Mouse (Mus musculus) 3T3-L1 (cell line): ENCODE data around the gene 1700011M02Rik.
"Not testable (repeated sequence)": the region's sequence is repeated elsewhere in the genome, so short reads cannot be mapped to it uniquely, and the experiment has no call there.

ENCODE experiments used
- DNase-seq: peaks from one replicate; pipeline ENCODE4 v3.0.0-alpha.2; 2015; ENCODE audit warnings: low read depth, low spot score

1700011M02Rik gene

GRCm38 (mm10) chrX:102908587-102908986 lies at the start of gene 1700011M02Rik, which contains the start of gene Dmrtc1a:
Gene 1700011M02Rik, plus strand, starts transcription at chrX:102908905.
Gene Dmrtc1a, minus strand, starts transcription at chrX:102908687.
- DNase-seq, result not testable (repeated sequence)

GRCm38 (mm10) chrX:102867871-102868270 lies 40.8 kb upstream of the 1700011M02Rik start, which contains the start of gene 1700031F05Rik:
Gene 1700031F05Rik, minus strand, starts transcription at chrX:102867971.
- no peak for DNase-seq

- DNase-seq, result not testable (repeated sequence)
These were observed 6.1 kb downstream of the 1700011M02Rik start for GRCm38 (mm10) chrX:102914823-102915222.

- peak; percentile 33 for DNase-seq
These were observed 18.0 kb downstream of the 1700011M02Rik start for GRCm38 (mm10) chrX:102926707-102927106.

DNA sequence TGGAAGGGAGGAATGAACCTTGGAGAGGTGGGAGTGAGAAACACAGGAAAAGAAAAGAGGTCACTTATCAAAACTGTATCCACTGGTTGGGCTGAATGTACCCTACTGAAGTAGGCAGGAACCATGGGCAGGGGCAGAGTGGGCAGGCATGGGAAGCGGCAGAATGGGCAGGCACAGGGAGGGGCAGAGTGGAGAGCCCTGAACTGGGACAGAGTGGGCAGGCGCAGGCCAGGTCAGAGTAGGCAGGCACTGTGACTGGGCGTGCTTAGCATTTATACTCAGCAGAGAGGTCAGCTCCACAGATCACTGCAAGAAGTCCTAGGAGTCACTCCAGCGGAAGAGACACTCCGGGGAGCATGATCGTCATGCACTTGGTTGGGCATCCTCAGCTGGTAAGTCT lies 19.4 kb downstream of the 1700011M02Rik start, which contains the start of gene 1700018G05Rik:
1700018G05Rik (plus strand) TSS at position 301 of the 400 bp plus-strand sequence.
- not testable (repeated sequence) for DNase-seq

DNA sequence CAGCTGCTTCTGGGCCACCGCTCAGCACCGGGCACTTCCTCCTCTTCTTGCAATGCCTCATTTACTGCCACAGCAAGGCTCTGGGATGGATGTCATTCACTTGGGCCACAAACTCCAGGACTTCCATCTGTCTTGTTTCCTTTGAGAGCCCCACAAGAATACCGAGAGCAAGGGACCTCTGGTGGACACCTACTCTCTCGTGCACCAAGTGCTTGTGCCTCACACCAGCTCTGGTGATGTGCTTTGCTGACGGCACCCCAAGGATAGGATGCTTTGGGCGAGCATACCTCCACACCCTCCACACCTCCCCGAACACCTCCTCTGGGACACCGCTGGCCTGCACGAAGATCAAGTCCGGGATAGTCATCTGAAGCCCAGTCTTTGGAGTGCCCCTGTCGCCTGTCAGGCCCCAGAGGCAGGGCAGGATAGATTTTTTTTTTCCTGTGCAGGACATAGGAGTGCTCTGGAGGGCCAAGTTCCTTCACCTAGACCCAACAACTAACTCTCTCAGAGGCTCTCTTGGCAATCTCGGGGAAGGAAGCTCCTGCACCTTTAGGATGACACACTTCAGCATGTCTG lies 24.4 kb downstream of the 1700011M02Rik start:
- DNase-seq, result no peak

- no peak for DNase-seq
These were observed 25.1 kb downstream of the 1700011M02Rik start for GRCm38 (mm10) chrX:102933571-102934394.

DNA sequence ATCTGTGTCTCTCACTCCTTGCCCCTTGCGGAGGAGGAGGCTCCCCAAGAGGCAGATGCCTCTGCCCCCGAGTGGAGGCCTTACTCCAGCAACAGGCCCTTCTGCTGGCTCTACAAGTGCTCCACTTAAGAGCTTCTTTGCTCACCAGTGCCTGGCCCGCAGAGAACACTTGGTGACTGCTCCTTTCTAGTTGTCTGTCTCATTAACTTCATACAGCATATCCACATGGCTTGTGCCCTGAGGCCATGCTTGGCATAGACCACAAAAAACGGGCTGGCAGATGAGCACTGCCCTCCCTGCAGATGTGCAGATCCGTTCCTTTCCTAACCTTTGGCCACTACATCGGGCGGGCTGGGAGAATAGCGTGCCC lies 25.7 kb downstream of the 1700011M02Rik start:
- DNase-seq, result no peak

DNA sequence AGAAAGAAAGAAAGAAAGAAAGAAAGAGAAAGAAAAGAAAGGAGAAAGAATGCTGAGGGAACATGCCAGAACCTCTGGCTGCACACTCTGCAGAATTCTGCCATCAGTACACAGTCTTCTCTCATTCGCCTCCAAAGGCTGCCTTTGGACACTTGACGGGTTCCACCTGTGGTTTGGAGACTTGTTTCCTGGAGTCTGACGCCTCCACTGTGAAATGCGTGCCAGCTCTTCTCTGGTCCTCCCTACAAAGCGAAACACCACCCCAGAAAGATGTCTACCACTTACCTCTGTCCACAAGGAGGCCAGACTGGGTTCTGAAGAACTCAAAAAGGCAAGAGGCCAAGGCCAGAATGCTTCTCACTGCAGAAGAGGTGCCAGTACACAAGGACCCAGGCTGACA lies 28.0 kb downstream of the 1700011M02Rik start:
- DNase-seq, result no peak

DNA sequence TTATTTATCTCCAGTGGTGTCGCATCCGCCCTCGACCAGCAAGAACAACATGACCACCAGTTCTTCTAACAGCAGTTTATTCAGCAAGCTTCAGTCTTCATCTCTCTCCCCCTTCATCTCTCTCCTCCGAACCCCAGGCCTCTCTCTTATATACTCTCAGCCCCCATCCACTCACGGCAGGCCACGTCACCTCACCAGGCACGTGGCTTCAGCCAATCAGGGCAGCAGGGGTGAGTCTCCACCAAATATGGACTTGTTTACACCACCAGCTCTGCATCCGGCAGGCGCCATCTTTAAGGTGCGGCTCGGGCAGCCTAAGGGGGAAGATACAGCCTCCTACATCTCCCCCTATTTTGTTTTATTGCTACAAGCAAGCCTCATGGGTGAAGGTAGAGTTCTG lies 41.4 kb downstream of the 1700011M02Rik start:
- not testable (repeated sequence) for DNase-seq

GRCm38 (mm10) chrX:102958917-102959316 lies 50.2 kb downstream of the 1700011M02Rik start:
- DNase-seq, result peak; percentile 44
